Mouse (Mus musculus): ENCODE measurements around the gene Fbxl3. TPM values are rescaled to one million over a fixed set of nuclear protein-coding genes. Genes with fewer than 3 reads are reported as not detected.

Gene Fbxl3
- polyA plus RNA-seq (2015; fragmentation: Nextera tagmentation; extraction: Ambion mirVana) = 27.6 and 28.5 TPM in 2 replicates

GRCm38 (mm10) chr14:103099238-103099933 lies at the start of gene Fbxl3:
Gene Fbxl3 (minus strand): TSS chr14:103099566.
- ATAC-seq (replicated peaks; ENCODE audit: low FRiP score, low read depth) = peak; percentile 93

GRCm38 (mm10) chr14:103131991-103132390 lies 32.6 kb upstream of the Fbxl3 start:
- Histone ChIP-seq H3K36me3 (ENCODE audit: insufficient read depth, low read length) (peaks cover 39% of the 10 kb centered on the region), H3K27ac (no peak overlapping the region), H3K27me3 (ENCODE audit: insufficient read depth, low read length) (no peaks in the 10 kb centered on the region), H3K4me3 (replicated peaks; ENCODE audit: low read depth, low read length) (no peak overlapping the region), H3K9ac (ENCODE audit: low read depth, low read length) (no peak overlapping the region), H3K9me3 (replicated peaks; ENCODE audit: low read length) (no peaks in the 10 kb centered on the region), H3K4me2 (ENCODE audit: low read length) (no peak overlapping the region), H3K4me1 (replicated peaks; ENCODE audit: insufficient read depth, low read length) (no peaks in the 10 kb centered on the region)
- DNase-seq (ENCODE audit: low spot score) (no peak), ATAC-seq (replicated peaks; ENCODE audit: low FRiP score, low read depth) (0 out of 2 replicates have a peak, but pooled peaks have one; percentile 36)
- peak; percentile 65 for TF ChIP-seq CTCF (IDR thresholded peaks at IDR 0.05; ENCODE audit: low read depth)
- WGBS = 86% methylated on average over 2 of the region's 2 CpGs

More at GRCm38 (mm10) chr14:103099238-103099933, at the start of gene Fbxl3:
- under 1% methylated on average over 70 of the region's 88 CpGs for WGBS
- H3K4me3 ChIP-seq (replicated peaks; ENCODE audit: low read depth, low read length) = peak within 1 kb of the TSS; percentile 96
- peak within 1 kb of the TSS; percentile 100 for H3K9ac ChIP-seq (ENCODE audit: low read depth, low read length)
- H3K4me2 ChIP-seq (ENCODE audit: low read length) = peak within 1 kb of the TSS; percentile 71
- no peaks in the 10 kb centered on the region for H3K9me3 ChIP-seq (replicated peaks; ENCODE audit: low read length)
- H3K36me3 ChIP-seq (ENCODE audit: insufficient read depth, low read length) = peaks cover 5% of the 10 kb centered on the region
- DNase-seq (ENCODE audit: low spot score) = peak; percentile 96
- H3K27me3 ChIP-seq (ENCODE audit: insufficient read depth, low read length) = no peaks in the 10 kb centered on the region
- H3K27ac ChIP-seq = peak within 1 kb of the TSS; percentile 100
- TF ChIP-seq CTCF (IDR thresholded peaks at IDR 0.05; ENCODE audit: low read depth) = no peak
- H3K4me1 ChIP-seq (replicated peaks; ENCODE audit: insufficient read depth, low read length) = 0 out of 2 replicates have a peak, but pooled peaks cover 3% of the 10 kb centered on the region

- TF ChIP-seq CTCF (IDR thresholded peaks at IDR 0.05; ENCODE audit: low read depth) = no peak
- Histone ChIP-seq H3K9me3 (replicated peaks; ENCODE audit: low read length) (no peaks in the 10 kb centered on the region), H3K4me3 (replicated peaks; ENCODE audit: low read depth, low read length) (no peak overlapping the region), H3K4me2 (ENCODE audit: low read length) (no peak overlapping the region), H3K9ac (ENCODE audit: low read depth, low read length) (no peak overlapping the region), H3K27me3 (ENCODE audit: insufficient read depth, low read length) (no peaks in the 10 kb centered on the region), H3K36me3 (ENCODE audit: insufficient read depth, low read length) (peaks cover 40% of the 10 kb centered on the region), H3K4me1 (replicated peaks; ENCODE audit: insufficient read depth, low read length) (no peaks in the 10 kb centered on the region), H3K27ac (no peak overlapping the region)
- 90% methylated on average over 6 of the region's 6 CpGs for WGBS
- DNase-seq (ENCODE audit: low spot score) (no peak), ATAC-seq (replicated peaks; ENCODE audit: low FRiP score, low read depth) (no peak)
Measured at GRCm38 (mm10) chr14:103125756-103126155, 26.4 kb upstream of the Fbxl3 start.

- no peak for TF ChIP-seq CTCF (IDR thresholded peaks at IDR 0.05; ENCODE audit: low read depth)
- no peaks in the 10 kb centered on the region for H3K4me1 ChIP-seq (replicated peaks; ENCODE audit: insufficient read depth, low read length)
- no peak overlapping the region for H3K4me3 ChIP-seq (replicated peaks; ENCODE audit: low read depth, low read length)
- H3K36me3 ChIP-seq (ENCODE audit: insufficient read depth, low read length) = peaks cover 29% of the 10 kb centered on the region
- H3K9me3 ChIP-seq (replicated peaks; ENCODE audit: low read length) = no peaks in the 10 kb centered on the region
- H3K27me3 ChIP-seq (ENCODE audit: insufficient read depth, low read length) = no peaks in the 10 kb centered on the region
- no peak overlapping the region for H3K9ac ChIP-seq (ENCODE audit: low read depth, low read length)
- no peak overlapping the region for H3K27ac ChIP-seq
- DNase-seq (ENCODE audit: low spot score) = no peak
- no peak; the same call in 1 of the 2 replicates for ATAC-seq (replicated peaks; ENCODE audit: low FRiP score, low read depth)
- H3K4me2 ChIP-seq (ENCODE audit: low read length) = no peak overlapping the region
- WGBS = 92% methylated on average over 3 of the region's 3 CpGs
Measured at GRCm38 (mm10) chr14:103114994-103115670, 15.8 kb upstream of the Fbxl3 start.

- 70% methylated on average over 3 of the region's 3 CpGs for WGBS
- Histone ChIP-seq H3K9me3 (replicated peaks; ENCODE audit: low read length) (no peaks in the 10 kb centered on the region), H3K9ac (ENCODE audit: low read depth, low read length) (no peak overlapping the region), H3K4me2 (ENCODE audit: low read length) (no peak overlapping the region), H3K36me3 (ENCODE audit: insufficient read depth, low read length) (peaks cover 17% of the 10 kb centered on the region), H3K4me3 (replicated peaks; ENCODE audit: low read depth, low read length) (no peak overlapping the region), H3K27ac (peak overlapping the region; percentile 48), H3K27me3 (ENCODE audit: insufficient read depth, low read length) (no peaks in the 10 kb centered on the region), H3K4me1 (replicated peaks; ENCODE audit: insufficient read depth, low read length) (no peaks in the 10 kb centered on the region)
- DNase-seq (ENCODE audit: low spot score) = no peak
- TF ChIP-seq CTCF (IDR thresholded peaks at IDR 0.05; ENCODE audit: low read depth) = no peak
- ATAC-seq (replicated peaks; ENCODE audit: low FRiP score, low read depth) = no peak; the same call in 1 of the 2 replicates
Measured at GRCm38 (mm10) chr14:103112606-103113363, 13.4 kb upstream of the Fbxl3 start.

- 90% methylated on average over 4 of the region's 4 CpGs for WGBS
Measured at GRCm38 (mm10) chr14:103109971-103110370, 10.6 kb upstream of the Fbxl3 start.

More at GRCm38 (mm10) chr14:103109971-103110370, 10.6 kb upstream of the Fbxl3 start:
- H3K4me1 ChIP-seq (replicated peaks; ENCODE audit: insufficient read depth, low read length) = no peaks in the 10 kb centered on the region
- ATAC-seq (replicated peaks; ENCODE audit: low FRiP score, low read depth) (no peak), DNase-seq (ENCODE audit: low spot score) (no peak)
- no peak for TF ChIP-seq CTCF (IDR thresholded peaks at IDR 0.05; ENCODE audit: low read depth)
- H3K9me3 ChIP-seq (replicated peaks; ENCODE audit: low read length) = no peaks in the 10 kb centered on the region
- no peak overlapping the region for H3K9ac ChIP-seq (ENCODE audit: low read depth, low read length)
- H3K36me3 ChIP-seq (ENCODE audit: insufficient read depth, low read length) = peaks cover 1% of the 10 kb centered on the region; the same call in 1 of the 2 replicates
- no peak overlapping the region for H3K4me2 ChIP-seq (ENCODE audit: low read length)
- H3K27me3 ChIP-seq (ENCODE audit: insufficient read depth, low read length) = no peaks in the 10 kb centered on the region
- H3K27ac ChIP-seq = no peak overlapping the region
- no peak overlapping the region for H3K4me3 ChIP-seq (replicated peaks; ENCODE audit: low read depth, low read length)
